Mouse (Mus musculus) neural tube, embryonic 12.5 days (tissue): ENCODE measurements around the gene Neurod6. TPM values are rescaled to one million over a fixed set of nuclear protein-coding genes. Genes with fewer than 3 reads are reported as not detected.

ENCODE experiments used
- ATAC-seq: fragments of 200-750 bp; cut with Nextera tagmentation; 2 replicates; pipeline ENCODE4 v1.8.0; 2017; ENCODE audit warnings: low read depth, mild to moderate bottlenecking, moderate TSS enrichment, moderate library complexity; ENCODE audit not compliant: low FRiP score
- H3K27ac ChIP-seq: fragments of 300-500 bp; sonication (generic); 2 replicates; pipeline ENCODE4 v1.5.1; 2016
- H3K27me3 ChIP-seq: fragments of 300-500 bp; sonication (generic); replicated peaks from 2 replicates; pipeline ENCODE4 v1.6.1; 2016; ENCODE audit warnings: mild to moderate bottlenecking
- H3K36me3 ChIP-seq: fragments of 300-500 bp; sonication (generic); 2 replicates; pipeline ENCODE4 v1.6.1; 2016; ENCODE audit warnings: mild to moderate bottlenecking
- H3K4me1 ChIP-seq: fragments of 300-500 bp; sonication (generic); 2 replicates; pipeline ENCODE4 v1.6.1; 2016
- H3K4me2 ChIP-seq: fragments of 300-500 bp; sonication (generic); replicated peaks from 2 replicates; pipeline ENCODE4 v1.6.1; 2016; ENCODE audit warnings: mild to moderate bottlenecking
- H3K4me3 ChIP-seq: fragments of 300-500 bp; sonication (generic); 2 replicates; pipeline ENCODE4 v1.5.1; 2016
- H3K9ac ChIP-seq: fragments of 300-500 bp; sonication (generic); 2 replicates; pipeline ENCODE4 v1.6.1; 2016; ENCODE audit warnings: mild to moderate bottlenecking
- H3K9me3 ChIP-seq: fragments of 300-500 bp; sonication (generic); 2 replicates; pipeline ENCODE4 v1.6.1; 2016; ENCODE audit warnings: mild to moderate bottlenecking
- WGBS: fragments of 180-500 bp; shearing (Covaris S2); methylation state at CpG from one replicate; pipeline ENCODE4 v1.1.7; 2016; 5-methylcytosine and 5-hydroxymethylcytosine counted together
- polyA plus RNA-seq: library from polyadenylated mRNA; unstranded; fragments of >200 nt; fragmentation: Nextera tagmentation; extraction: Ambion mirVana; gene quantifications from 2 replicates; pipeline ENCODE4 v1.2.1, GENCODE M21; 2016

The Neurod6 gene
- polyA plus RNA-seq, 1 experiment from 2014 or later = 32.0 TPM

- ATAC-seq = peak; percentile 80
- WGBS = 3% methylated on average over 27 of the region's 27 CpGs
- H3K4me3 ChIP-seq = peak overlapping the region; percentile 34
- H3K4me2 ChIP-seq = peak overlapping the region; percentile 74
- peaks cover 9% of the 10 kb centered on the region for H3K4me1 ChIP-seq
- 0 out of 2 replicates have a peak overlapping the region, but pooled peaks have one; percentile 38 for H3K9ac ChIP-seq
- H3K36me3 ChIP-seq = no peaks in the 10 kb centered on the region
- H3K27ac ChIP-seq = no peak overlapping the region
- no peaks in the 10 kb centered on the region for H3K9me3 ChIP-seq
- H3K27me3 ChIP-seq = peaks cover 6% of the 10 kb centered on the region; the same call in 1 of the 2 replicates
Measured at GRCm38 (mm10) chr6:55676663-55677311, 4.3 kb downstream of the Neurod6 start.

GRCm38 (mm10) chr6:55676141-55676662, 4.9 kb downstream of the Neurod6 start:
- H3K9ac ChIP-seq = no peak overlapping the region
- ATAC-seq = 0 out of 2 replicates have a peak, but pooled peaks have one; percentile 4

GRCm38 (mm10) chr6:55667801-55668200, 13.3 kb downstream of the Neurod6 start:
- no peaks in the 10 kb centered on the region for H3K27me3 ChIP-seq
- H3K9me3 ChIP-seq = no peaks in the 10 kb centered on the region
- H3K36me3 ChIP-seq = no peaks in the 10 kb centered on the region
- WGBS = 83% methylated on average over 3 of the region's 3 CpGs
- H3K27ac ChIP-seq = no peak overlapping the region
- H3K4me2 ChIP-seq = no peak overlapping the region
- H3K4me1 ChIP-seq = no peaks in the 10 kb centered on the region
- ATAC-seq = no peak
- no peak overlapping the region for H3K4me3 ChIP-seq
- H3K9ac ChIP-seq = no peak overlapping the region

More at GRCm38 (mm10) chr6:55676141-55676662, 4.9 kb downstream of the Neurod6 start:
- H3K27me3 ChIP-seq = peaks cover 6% of the 10 kb centered on the region; the same call in 1 of the 2 replicates
- peak overlapping the region; percentile 74 for H3K4me2 ChIP-seq
- 70% methylated on average over 6 of the region's 6 CpGs for WGBS
- peaks cover 9% of the 10 kb centered on the region for H3K4me1 ChIP-seq
- no peak overlapping the region for H3K27ac ChIP-seq
- no peaks in the 10 kb centered on the region for H3K9me3 ChIP-seq
- H3K4me3 ChIP-seq = peak overlapping the region; percentile 34; the same call in 1 of the 2 replicates
- H3K36me3 ChIP-seq = no peaks in the 10 kb centered on the region

GRCm38 (mm10) chr6:55661126-55661915, 19.7 kb downstream of the Neurod6 start:
- no peak for ATAC-seq
- H3K27ac ChIP-seq = no peak overlapping the region
- no peak overlapping the region for H3K4me2 ChIP-seq
- no peak overlapping the region for H3K9ac ChIP-seq
- H3K4me1 ChIP-seq = no peaks in the 10 kb centered on the region
- no peak overlapping the region for H3K4me3 ChIP-seq
- no peaks in the 10 kb centered on the region for H3K36me3 ChIP-seq
- no peaks in the 10 kb centered on the region for H3K27me3 ChIP-seq
- 58% methylated on average over 5 of the region's 5 CpGs for WGBS
- no peaks in the 10 kb centered on the region for H3K9me3 ChIP-seq

- H3K9ac ChIP-seq = no peak overlapping the region
- H3K27ac ChIP-seq = no peak overlapping the region
- no peaks in the 10 kb centered on the region for H3K27me3 ChIP-seq
- no peak overlapping the region for H3K4me2 ChIP-seq
- H3K4me1 ChIP-seq = 0 out of 2 replicates have a peak, but pooled peaks cover 9% of the 10 kb centered on the region
- H3K4me3 ChIP-seq = no peak overlapping the region
- WGBS = 70% methylated on average over 3 of the region's 3 CpGs
- no peaks in the 10 kb centered on the region for H3K36me3 ChIP-seq
- ATAC-seq = no peak
- no peaks in the 10 kb centered on the region for H3K9me3 ChIP-seq
Measured at GRCm38 (mm10) chr6:55649996-55650395, 31.1 kb downstream of the Neurod6 start.

GRCm38 (mm10) chr6:55649581-55649980, 31.5 kb downstream of the Neurod6 start:
- Histone ChIP-seq H3K4me1 (0 out of 2 replicates have a peak, but pooled peaks cover 9% of the 10 kb centered on the region), H3K36me3 (no peaks in the 10 kb centered on the region), H3K27me3 (no peaks in the 10 kb centered on the region), H3K27ac (no peak overlapping the region), H3K9me3 (no peaks in the 10 kb centered on the region), H3K9ac (no peak overlapping the region), H3K4me3 (no peak overlapping the region), H3K4me2 (no peak overlapping the region)
- WGBS = 82% methylated on average over 8 of the region's 8 CpGs
- no peak for ATAC-seq

GRCm38 (mm10) chr6:55648886-55649285, 32.2 kb downstream of the Neurod6 start:
- 32% methylated on average over 3 of the region's 3 CpGs for WGBS
- Histone ChIP-seq H3K9me3 (no peaks in the 10 kb centered on the region), H3K9ac (no peak overlapping the region), H3K4me2 (no peak overlapping the region), H3K27ac (no peak overlapping the region), H3K36me3 (no peaks in the 10 kb centered on the region), H3K4me3 (no peak overlapping the region), H3K27me3 (no peaks in the 10 kb centered on the region), H3K4me1 (0 out of 2 replicates have a peak, but pooled peaks cover 9% of the 10 kb centered on the region)
- ATAC-seq = no peak

GRCm38 (mm10) chr6:55647771-55648280, 33.2 kb downstream of the Neurod6 start:
- Histone ChIP-seq H3K4me2 (no peak overlapping the region), H3K4me1 (0 out of 2 replicates have a peak, but pooled peaks cover 9% of the 10 kb centered on the region), H3K9me3 (no peaks in the 10 kb centered on the region), H3K4me3 (no peak overlapping the region), H3K36me3 (no peaks in the 10 kb centered on the region), H3K9ac (no peak overlapping the region), H3K27me3 (no peaks in the 10 kb centered on the region), H3K27ac (no peak overlapping the region)
- no peak for ATAC-seq
- 70% methylated on average over 8 of the region's 8 CpGs for WGBS

- Histone ChIP-seq H3K9ac (no peak overlapping the region), H3K9me3 (no peaks in the 10 kb centered on the region), H3K4me2 (no peak overlapping the region), H3K27ac (no peak overlapping the region), H3K27me3 (no peaks in the 10 kb centered on the region), H3K36me3 (no peaks in the 10 kb centered on the region), H3K4me1 (0 out of 2 replicates have a peak, but pooled peaks cover 9% of the 10 kb centered on the region), H3K4me3 (no peak overlapping the region)
- ATAC-seq = no peak
- WGBS = 64% methylated on average over 9 of the region's 9 CpGs
Measured at GRCm38 (mm10) chr6:55646824-55647560, 34.1 kb downstream of the Neurod6 start.

- Histone ChIP-seq H3K9me3 (no peaks in the 10 kb centered on the region), H3K4me2 (no peak overlapping the region), H3K9ac (no peak overlapping the region), H3K27ac (no peak overlapping the region), H3K4me1 (0 out of 2 replicates have a peak, but pooled peaks cover 9% of the 10 kb centered on the region), H3K4me3 (no peak overlapping the region), H3K27me3 (no peaks in the 10 kb centered on the region), H3K36me3 (no peaks in the 10 kb centered on the region)
- WGBS = 72% methylated on average over 14 of the region's 14 CpGs
- ATAC-seq = no peak
Measured at GRCm38 (mm10) chr6:55646111-55646823, 34.8 kb downstream of the Neurod6 start.

GRCm38 (mm10) chr6:55634662-55635061, 46.4 kb downstream of the Neurod6 start:
- 79% methylated on average over 1 of the region's 1 CpGs for WGBS
- ATAC-seq = no peak

More at GRCm38 (mm10) chr6:55634662-55635061, 46.4 kb downstream of the Neurod6 start:
- no peak overlapping the region for H3K9ac ChIP-seq
- no peak overlapping the region for H3K4me3 ChIP-seq
- H3K4me1 ChIP-seq = no peaks in the 10 kb centered on the region
- no peaks in the 10 kb centered on the region for H3K9me3 ChIP-seq
- H3K4me2 ChIP-seq = no peak overlapping the region
- H3K27me3 ChIP-seq = no peaks in the 10 kb centered on the region
- H3K36me3 ChIP-seq = no peaks in the 10 kb centered on the region
- H3K27ac ChIP-seq = no peak overlapping the region
